Mouse (Mus musculus) kidney, adult 2 months (tissue): Measurements from ENCODE around the gene Efnb1. TPM values are rescaled to one million over a fixed set of nuclear protein-coding genes. Genes with fewer than 3 reads are reported as not detected.

Source experiments
- DNase-seq: peaks from one replicate; pipeline ENCODE4 v3.0.0; 2021
- H3K27ac ChIP-seq: fragments of 200-500 bp; 2 replicates; pipeline ENCODE4 v1.5.1; 2012; ENCODE audit warnings: low read depth, low read length, control low read depth, inconsistent platforms; ENCODE audit not compliant: insufficient read depth
- H3K27me3 ChIP-seq: fragments of 200-500 bp; replicated peaks from 2 replicates; pipeline ENCODE4 v1.6.1; 2012; ENCODE audit warnings: mild to moderate bottlenecking, moderate library complexity, low read length, inconsistent platforms; ENCODE audit not compliant: control insufficient read depth, insufficient read depth
- H3K36me3 ChIP-seq: fragments of 200-500 bp; 2 replicates; pipeline ENCODE4 v1.6.1; 2012; ENCODE audit warnings: mild to moderate bottlenecking, moderate library complexity, low read length, inconsistent platforms; ENCODE audit not compliant: control insufficient read depth, insufficient read depth
- H3K4me1 ChIP-seq: fragments of 200-500 bp; 2 replicates; pipeline ENCODE4 v1.6.1; 2011; ENCODE audit warnings: low read length; ENCODE audit not compliant: control insufficient read depth, insufficient read depth
- H3K4me3 ChIP-seq: fragments of 200-500 bp; 2 replicates; pipeline ENCODE4 v1.5.1; 2011; ENCODE audit warnings: mild to moderate bottlenecking, low read depth, low read length, control low read depth; ENCODE audit not compliant: insufficient read depth
- CTCF ChIP-seq: fragments of 200-500 bp; conservative IDR thresholded peaks from 2 replicates; pipeline ENCODE4 v1.5.1; 2011; ENCODE audit warnings: low read depth, mild to moderate bottlenecking, control low read depth, low read length, moderate library complexity, mixed read lengths; ENCODE audit not compliant: insufficient read depth, insufficient read length
- POLR2A ChIP-seq: fragments of 200-500 bp; IDR thresholded peaks from one replicate; pipeline ENCODE4 v1.6.1; 2011; ENCODE audit warnings: low read depth, low read length, control low read depth
- WGBS: fragments of 180-500 bp; shearing (Covaris S2); methylation state at CpG from one replicate; pipeline ENCODE4 v1.1.7; 2018; 5-methylcytosine and 5-hydroxymethylcytosine counted together
- polyA plus RNA-seq: library from polyadenylated mRNA; depleted of rRNA; stranded (reverse); fragments of >200 nt; gene quantifications from 2 replicates; pipeline ENCODE4 v1.2.3, GENCODE M21; 2012

Efnb1 gene
- polyA plus RNA-seq, 1 experiment, result 27.6 TPM

- DNase-seq, result peak; percentile 48
- H3K36me3 ChIP-seq, result no peaks in the 10 kb centered on the region
- peaks cover 21% of the 10 kb centered on the region for H3K4me1 ChIP-seq
- H3K4me3 ChIP-seq, result peak overlapping the region; percentile 77
- WGBS, result under 1% methylated on average over 47 of the region's 53 CpGs
- no peaks in the 10 kb centered on the region for H3K27me3 ChIP-seq
- TF ChIP-seq POLR2A, result no peak
- TF ChIP-seq CTCF, result no peak
- peak overlapping the region; percentile 65 for H3K27ac ChIP-seq
Observed at GRCm38 (mm10) chrX:99136431-99136966, 569 bp downstream of the Efnb1 start.

- WGBS, result 1% methylated on average over 30 of the region's 31 CpGs
- DNase-seq, result peak; percentile 15
- Histone ChIP-seq H3K27me3 (no peaks in the 10 kb centered on the region), H3K27ac (peak overlapping the region; percentile 57), H3K36me3 (no peaks in the 10 kb centered on the region), H3K4me3 (peak overlapping the region; percentile 77), H3K4me1 (peaks cover 23% of the 10 kb centered on the region)
- TF ChIP-seq CTCF (no peak), POLR2A (no peak)
Observed at GRCm38 (mm10) chrX:99137143-99137870, 1.4 kb downstream of the Efnb1 start.

GRCm38 (mm10) chrX:99137928-99138740 is 2.2 kb downstream of the Efnb1 start:
- Histone ChIP-seq H3K36me3 (no peaks in the 10 kb centered on the region), H3K27ac (peak overlapping the region; percentile 57), H3K4me3 (peak overlapping the region; percentile 77), H3K4me1 (peaks cover 23% of the 10 kb centered on the region), H3K27me3 (no peaks in the 10 kb centered on the region)
- peak; percentile 50 for DNase-seq
- 8% methylated on average over 9 of the region's 9 CpGs for WGBS
- no peak for TF ChIP-seq CTCF
- no peak for TF ChIP-seq POLR2A

GRCm38 (mm10) chrX:99141079-99141478 is 5.1 kb downstream of the Efnb1 start:
- Histone ChIP-seq H3K27ac (no peak overlapping the region), H3K4me3 (no peak overlapping the region), H3K27me3 (no peaks in the 10 kb centered on the region), H3K4me1 (peaks cover 28% of the 10 kb centered on the region), H3K36me3 (no peaks in the 10 kb centered on the region)
- DNase-seq, result peak; percentile 62
- WGBS, result 20% methylated on average over 8 of the region's 8 CpGs
- TF ChIP-seq POLR2A, result no peak
- TF ChIP-seq CTCF, result no peak

GRCm38 (mm10) chrX:99141900-99142299 is 6.0 kb downstream of the Efnb1 start:
- Histone ChIP-seq H3K4me1 (peaks cover 28% of the 10 kb centered on the region), H3K4me3 (no peak overlapping the region), H3K27me3 (no peaks in the 10 kb centered on the region), H3K27ac (no peak overlapping the region), H3K36me3 (no peaks in the 10 kb centered on the region)
- DNase-seq, result no peak
- no peak for TF ChIP-seq POLR2A
- no peak for TF ChIP-seq CTCF

GRCm38 (mm10) chrX:99145561-99145960 is 9.6 kb downstream of the Efnb1 start:
- Histone ChIP-seq H3K36me3 (no peaks in the 10 kb centered on the region; the same call in 1 of the 2 replicates), H3K27me3 (no peaks in the 10 kb centered on the region), H3K27ac (no peak overlapping the region), H3K4me1 (peaks cover 30% of the 10 kb centered on the region), H3K4me3 (no peak overlapping the region)
- TF ChIP-seq POLR2A, result no peak
- TF ChIP-seq CTCF, result no peak
- WGBS, result 83% methylated on average over 7 of the region's 7 CpGs
- DNase-seq, result no peak
